Mouse (Mus musculus) testis, adult 10 weeks (tissue): Measurements from ENCODE around the gene B2m. TPM values are rescaled to one million over a fixed set of nuclear protein-coding genes. Genes with fewer than 3 reads are reported as not detected.

ENCODE experiments used
- polyA plus RNA-seq: library from polyadenylated mRNA; stranded (reverse); fragments of 350-450 nt; fragmentation: Illumina TruSeq; extraction: RNeasy Lipid Tissue Mini Kit (QIAGEN cat#74804); gene quantifications from one replicate; pipeline ENCODE4 v1.2.3, GENCODE M21; 2014; ENCODE audit warnings: low read depth, low replicate concordance

Gene B2m
- 233 TPM for polyA plus RNA-seq

GRCm38 (mm10) chr2:122147508-122148241 lies at the start of gene B2m:
Gene B2m (plus strand): TSS chr2:122147686.

GRCm38 (mm10) chr2:122117961-122118958 lies 29.2 kb upstream of the B2m start, which contains the start of gene Spg11:
Gene Spg11 (minus strand): TSS chr2:122118386.

GRCm38 (mm10) chr2:122160680-122161079 lies 13.2 kb downstream of the B2m start, which contains the start of gene Trim69:
Gene Trim69 (plus strand): TSS chr2:122160700.

GRCm38 (mm10) chr2:122186106-122186505 lies 38.6 kb downstream of the B2m start, which contains the start of the genes Patl2 and Terb2:
Gene Patl2 (minus strand): TSS chr2:122186189.
Gene Terb2 (plus strand): TSS chr2:122186272.

Other genes starting within 250 kb of the B2m start
- 111 TPM for gene Ctdspl2, start 191.7 kb upstream of the B2m start, polyA plus RNA-seq
- gene Mageb3, start 191.6 kb upstream of the B2m start, polyA plus RNA-seq, result 7.1 TPM
- 41.6 TPM for gene Eif3j1, start 119.1 kb upstream of the B2m start, polyA plus RNA-seq
- gene Spg11, start 29.3 kb upstream of the B2m start, polyA plus RNA-seq, result 5.5 TPM
- 202 TPM for gene Trim69, start 13.0 kb downstream of the B2m start, polyA plus RNA-seq
- gene Patl2, start 38.5 kb downstream of the B2m start, polyA plus RNA-seq, result 0.29 TPM
- gene Terb2, start 38.6 kb downstream of the B2m start, polyA plus RNA-seq, result 18.3 TPM
- 1,442 TPM for gene Sord, start 87.1 kb downstream of the B2m start, polyA plus RNA-seq
- gene Duox2, start 150.8 kb downstream of the B2m start, polyA plus RNA-seq, result not detected
- gene Duoxa2, start 151.2 kb downstream of the B2m start, polyA plus RNA-seq, result not detected
- not detected for gene Duoxa1, start 166.0 kb downstream of the B2m start, polyA plus RNA-seq
- not detected for gene Duox1, start 168.0 kb downstream of the B2m start, polyA plus RNA-seq
- gene Shf, start 221.5 kb downstream of the B2m start, polyA plus RNA-seq, result 0.42 TPM